Mouse (Mus musculus) erythroblast, embryonic 14.5 days (primary cell): ENCODE measurements around the gene Prlr.

Source experiments
- GATA1 ChIP-seq: IDR thresholded peaks from 2 replicates; pipeline ENCODE4 v1.6.1; 2012; ENCODE audit warnings: low read length, inconsistent platforms, mixed read lengths
- TAL1 ChIP-seq: IDR thresholded peaks from 3 replicates; pipeline ENCODE4 v1.6.1; 2012; ENCODE audit warnings: low read length, inconsistent platforms, mixed read lengths

DNA sequence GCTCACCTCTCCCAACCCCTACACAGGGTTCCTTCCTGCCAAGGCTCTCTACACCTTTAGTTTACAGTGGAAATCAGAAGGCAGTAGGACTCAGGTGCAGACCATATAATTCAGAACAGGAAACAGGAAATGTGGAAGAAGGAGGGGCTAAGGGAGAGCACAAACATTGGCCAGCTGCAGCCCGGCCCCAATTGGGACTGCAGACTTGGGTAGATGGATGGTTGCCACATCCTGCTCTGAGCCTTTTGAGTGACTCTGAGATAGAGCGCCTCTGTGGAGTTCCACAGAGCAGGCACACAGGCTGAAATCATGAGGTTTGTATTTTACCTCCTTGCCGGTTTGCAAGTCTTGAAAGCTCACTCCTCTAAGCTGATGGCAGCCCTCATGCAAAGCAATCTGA lies 59.8 kb downstream of the Prlr start:
- TF ChIP-seq GATA1 = no peak
- TF ChIP-seq TAL1 = no peak
